Mouse (Mus musculus): ENCODE measurements around the gene Acap2.

- no peak for TF ChIP-seq EP300 (IDR thresholded peaks at IDR 0.05; ENCODE audit: low read depth)
- no peak for TF ChIP-seq CTCF (IDR thresholded peaks at IDR 0.05; ENCODE audit: low read depth)
Observed at GRCm38 (mm10) chr16:31068280-31068679, 132.8 kb downstream of the Acap2 start.
